13 mouse cellular contexts compared by ENCODE assay signal in genomic region chr6:113892091-113892674, GRCm38 (mm10).
DNase-seq lines count a peak whose midpoint lies in the region; ATAC-seq and TF ChIP-seq lines count a peak whose summit lies in the region.
"Had no signal": no experiment of that assay in that cellular context is flagged by ENCODE, and none has a peak within 500 bp of the region (broad histone marks: within the 10 kb centered on the region; RNA-seq: fewer than 3 reads in every experiment).

No protein-coding gene starts in this region.

- H3K27ac ChIP-seq in cerebellum, adult 2 months (ENCODE audit: insufficient read depth, low read length), result 0 out of 2 replicates have a peak overlapping the region, but pooled peaks have one; percentile 92
- H3K27ac ChIP-seq in neural tube, embryonic 12.5 days, result no peak overlapping the region
- H3K27ac ChIP-seq in midbrain, embryonic 12.5 days (replicated peaks), result no peak overlapping the region
- H3K27ac ChIP-seq in olfactory bulb, adult 2 months (ENCODE audit: insufficient read depth, low read depth, low read length), result peak overlapping the region; percentile 94; the same call in 1 of the 2 replicates
- no peak overlapping the region for H3K27ac ChIP-seq in gastrocnemius, adult 2 months
- H3K27ac ChIP-seq: lung, embryonic 15.5 days had no signal

- intact Hi-C loops in gastrocnemius, adult 2 months (cut with DNase I), result no loop called here

- H3K27me3 ChIP-seq in cerebellum, adult 2 months (ENCODE audit: control insufficient read depth, insufficient read depth, low read length), result no peaks in the 10 kb centered on the region
- H3K27me3 ChIP-seq in neural tube, embryonic 12.5 days (replicated peaks), result peaks cover 32% of the 10 kb centered on the region
- peaks cover 57% of the 10 kb centered on the region for H3K27me3 ChIP-seq in midbrain, embryonic 12.5 days

- peak in 1 of 2 experiments; percentile 45 for DNase-seq in cerebellum, adult 2 months
- no peak for DNase-seq in cerebellum, adult 8-10 months
- DNase-seq in neural tube, embryonic 10.5 days (ENCODE audit: extremely low spot score, low spot score), result no peak
- DNase-seq in gastrocnemius, adult 2 months, result no peak
- DNase-seq in thymus, adult 18-20 months, result no peak
- DNase-seq: heart, postnatal 36 days; kidney, adult 18-20 months; right cerebral cortex, adult 18-20 months had no signal

- TF ChIP-seq CTCF in cerebellum, adult 2 months (IDR thresholded peaks at IDR 0.05; ENCODE audit: borderline replicate concordance, insufficient read depth, low read depth, low read length), result no peak
- TF ChIP-seq CTCF in olfactory bulb, adult 2 months (IDR thresholded peaks at IDR 0.05; ENCODE audit: insufficient read depth, low read depth, low read length), result no peak
- TF ChIP-seq CTCF in gastrocnemius, adult 2 months (IDR thresholded peaks at IDR 0.05), result no peak

- H3K4me1 ChIP-seq in cerebellum, adult 2 months (ENCODE audit: control insufficient read depth, insufficient read depth, low read length), result peaks cover 38% of the 10 kb centered on the region
- H3K4me1 ChIP-seq in neural tube, embryonic 12.5 days, result peaks cover 25% of the 10 kb centered on the region
- peaks cover 27% of the 10 kb centered on the region for H3K4me1 ChIP-seq in midbrain, embryonic 12.5 days
- H3K4me1 ChIP-seq in olfactory bulb, adult 2 months (ENCODE audit: control insufficient read depth, insufficient read depth, low read length), result peaks cover 36% of the 10 kb centered on the region
- H3K4me1 ChIP-seq: lung, embryonic 15.5 days; megakaryocyte, embryonic 14.5 days had no signal

- no peak for ATAC-seq in neural tube, embryonic 12.5 days (ENCODE audit: low FRiP score, low read depth)
- ATAC-seq in midbrain, embryonic 12.5 days (ENCODE audit: low FRiP score, low read depth), result peak; percentile 5; the same call in 1 of the 2 replicates

- no peak for TF ChIP-seq POLR2A in cerebellum, adult 2 months (IDR thresholded peaks at IDR 0.05; ENCODE audit: borderline replicate concordance, insufficient read depth, low read length)
- no peak for TF ChIP-seq POLR2A in olfactory bulb, adult 2 months (IDR thresholded peaks at IDR 0.05; ENCODE audit: insufficient read depth, low read depth, low read length)

- H3K9ac ChIP-seq in neural tube, embryonic 12.5 days, result no peak overlapping the region
- no peak overlapping the region for H3K9ac ChIP-seq in midbrain, embryonic 12.5 days (replicated peaks)
- H3K9ac ChIP-seq: lung, embryonic 15.5 days had no signal

- no peak overlapping the region for H3K4me3 ChIP-seq in cerebellum, adult 2 months (replicated peaks; ENCODE audit: insufficient read depth, low read depth, low read length)
- H3K4me3 ChIP-seq in neural tube, embryonic 12.5 days, result no peak overlapping the region
- H3K4me3 ChIP-seq in midbrain, embryonic 12.5 days, result no peak overlapping the region
- no peak overlapping the region for H3K4me3 ChIP-seq in olfactory bulb, adult 2 months (ENCODE audit: insufficient read depth, low read depth, low read length)
- no peak overlapping the region for H3K4me3 ChIP-seq in gastrocnemius, adult 2 months
- H3K4me3 ChIP-seq: megakaryocyte, embryonic 14.5 days had no signal

- peak overlapping the region; percentile 76 for H3K4me2 ChIP-seq in neural tube, embryonic 12.5 days (replicated peaks)
- no peak overlapping the region for H3K4me2 ChIP-seq in midbrain, embryonic 12.5 days (replicated peaks)

- H3K9me3 ChIP-seq in neural tube, embryonic 12.5 days, result no peaks in the 10 kb centered on the region
- no peaks in the 10 kb centered on the region for H3K9me3 ChIP-seq in midbrain, embryonic 12.5 days
- H3K9me3 ChIP-seq: lung, embryonic 15.5 days; megakaryocyte, embryonic 14.5 days had no signal

- no peaks in the 10 kb centered on the region for H3K36me3 ChIP-seq in neural tube, embryonic 12.5 days
- no peaks in the 10 kb centered on the region for H3K36me3 ChIP-seq in midbrain, embryonic 12.5 days
- H3K36me3 ChIP-seq: lung, embryonic 15.5 days had no signal

- WGBS in cerebellum, adult 2 months, result 34% methylated on average over 13 of the region's 13 CpGs
- 46% methylated on average over 13 of the region's 13 CpGs for WGBS in neural tube, embryonic 12.5 days
- 58% methylated on average over 12 of the region's 13 CpGs for WGBS in midbrain, embryonic 12.5 days
- WGBS in olfactory bulb, adult 2 months, result 47% methylated on average over 13 of the region's 13 CpGs

Comparison
In these comparisons a context has a peak if more than half of its experiments do, and no peak if none do; other contexts are left out.
1. H3K27ac ChIP-seq: peak in cerebellum, adult 2 months (single experiment) and olfactory bulb, adult 2 months (single experiment); none in neural tube, embryonic 12.5 days (single experiment), midbrain, embryonic 12.5 days (single experiment) and gastrocnemius, adult 2 months (single experiment).